Mouse (Mus musculus): Measurements from ENCODE around the gene Mtus2.

GRCm38 (mm10) chr5:147925935-147926604, 31.1 kb upstream of the Mtus2 start:
- TF ChIP-seq CTCF (IDR thresholded peaks at IDR 0.05; ENCODE audit: low read depth) (peak; percentile 72), EP300 (IDR thresholded peaks at IDR 0.05; ENCODE audit: low read depth) (no peak)

All from liver, postnatal 0 days (tissue).